Mouse (Mus musculus) small intestine, adult 2 months (tissue): ENCODE results near the gene Wfdc2. TPM values are rescaled to one million over a fixed set of nuclear protein-coding genes. Genes with fewer than 3 reads are reported as not detected.

Experiments used
- H3K27ac ChIP-seq: fragments of 200-500 bp; 2 replicates; pipeline ENCODE4 v1.5.1; 2012; ENCODE audit warnings: low read depth, low read length, control low read depth, inconsistent platforms; ENCODE audit not compliant: insufficient read depth
- H3K27me3 ChIP-seq: fragments of 200-500 bp; 2 replicates; pipeline ENCODE4 v1.6.1; 2012; ENCODE audit warnings: mild to moderate bottlenecking, moderate library complexity, low read length, inconsistent platforms; ENCODE audit not compliant: control insufficient read depth, insufficient read depth
- H3K36me3 ChIP-seq: fragments of 200-500 bp; 2 replicates; pipeline ENCODE4 v1.6.1; 2012; ENCODE audit warnings: mild to moderate bottlenecking, low read length, control low read depth, inconsistent platforms; ENCODE audit not compliant: control insufficient read depth, insufficient read depth
- H3K4me1 ChIP-seq: fragments of 200-500 bp; 2 replicates; pipeline ENCODE4 v1.6.1; 2012; ENCODE audit warnings: low read length, inconsistent platforms, mixed read lengths; ENCODE audit not compliant: control insufficient read depth, insufficient read depth, insufficient read length
- H3K4me3 ChIP-seq: fragments of 200-500 bp; 2 replicates; pipeline ENCODE4 v1.5.1; 2012; ENCODE audit warnings: low read depth, mild to moderate bottlenecking, control low read depth, inconsistent platforms, low read length, moderate library complexity
- CTCF ChIP-seq: fragments of 200-500 bp; IDR thresholded peaks from 2 replicates; pipeline ENCODE4 v1.5.1; 2012; ENCODE audit warnings: low read depth, mild to moderate bottlenecking, control low read depth, inconsistent platforms, low read length, moderate library complexity, mixed read lengths; ENCODE audit not compliant: insufficient replicate concordance, insufficient read length; ENCODE audit errors: extremely low read depth
- POLR2A ChIP-seq: fragments of 200-500 bp; IDR thresholded peaks from 2 replicates; pipeline ENCODE4 v1.6.1; 2012; ENCODE audit warnings: low read depth, mild to moderate bottlenecking, control low read depth, inconsistent platforms, low read length, moderate library complexity
- WGBS: fragments of 180-500 bp; shearing (Covaris S2); methylation state at CpG from one replicate; pipeline ENCODE4 v1.1.7; 2018; 5-methylcytosine and 5-hydroxymethylcytosine counted together
- polyA plus RNA-seq: library from polyadenylated mRNA; depleted of rRNA; stranded (reverse); fragments of >200 nt; gene quantifications from 2 replicates; pipeline ENCODE4 v1.2.3, GENCODE M21; 2012

Gene Wfdc2
- polyA plus RNA-seq, 1 experiment, result 3.2 TPM

- Histone ChIP-seq H3K27ac (no peak overlapping the region), H3K27me3 (no peaks in the 10 kb centered on the region; the same call in 1 of the 2 replicates), H3K36me3 (no peaks in the 10 kb centered on the region), H3K4me3 (no peak overlapping the region), H3K4me1 (peaks cover 17% of the 10 kb centered on the region; the same call in 1 of the 2 replicates)
- no peak for TF ChIP-seq CTCF
- TF ChIP-seq POLR2A, result no peak
- WGBS, result 73% methylated on average over 6 of the region's 6 CpGs
Measured at GRCm38 (mm10) chr2:164519171-164519526, 43.1 kb upstream of the Wfdc2 start.

GRCm38 (mm10) chr2:164520782-164521181, 41.4 kb upstream of the Wfdc2 start:
- H3K36me3 ChIP-seq, result peaks cover 4% of the 10 kb centered on the region
- 0 out of 2 replicates have a peak overlapping the region, but pooled peaks have one; percentile 11 for H3K27ac ChIP-seq
- H3K4me3 ChIP-seq, result no peak overlapping the region
- 7% methylated on average over 3 of the region's 3 CpGs for WGBS
- H3K4me1 ChIP-seq, result peaks cover 7% of the 10 kb centered on the region; the same call in 1 of the 2 replicates
- no peaks in the 10 kb centered on the region; the same call in 1 of the 2 replicates for H3K27me3 ChIP-seq
- no peak for TF ChIP-seq POLR2A
- peak; percentile 90 for TF ChIP-seq CTCF

- TF ChIP-seq CTCF, result no peak
- TF ChIP-seq POLR2A, result peak; percentile 20; the same call in 1 of the 2 replicates
- peak overlapping the region; percentile 40 for H3K4me3 ChIP-seq
- peak overlapping the region; percentile 99 for H3K27ac ChIP-seq
- no peaks in the 10 kb centered on the region; the same call in 1 of the 2 replicates for H3K27me3 ChIP-seq
- peaks cover 8% of the 10 kb centered on the region for H3K36me3 ChIP-seq
- H3K4me1 ChIP-seq, result peaks cover 7% of the 10 kb centered on the region; the same call in 1 of the 2 replicates
- WGBS, result 7% methylated on average over 11 of the region's 11 CpGs
Measured at GRCm38 (mm10) chr2:164521841-164522240, 40.4 kb upstream of the Wfdc2 start.

GRCm38 (mm10) chr2:164522280-164522679, 39.9 kb upstream of the Wfdc2 start:
- H3K4me3 ChIP-seq, result peak overlapping the region; percentile 40
- peaks cover 13% of the 10 kb centered on the region for H3K36me3 ChIP-seq
- H3K27me3 ChIP-seq, result no peaks in the 10 kb centered on the region; the same call in 1 of the 2 replicates
- peak overlapping the region; percentile 99 for H3K27ac ChIP-seq
- peaks cover 8% of the 10 kb centered on the region; the same call in 1 of the 2 replicates for H3K4me1 ChIP-seq
- 23% methylated on average over 8 of the region's 8 CpGs for WGBS
- no peak for TF ChIP-seq POLR2A
- no peak for TF ChIP-seq CTCF

GRCm38 (mm10) chr2:164523301-164523773, 38.9 kb upstream of the Wfdc2 start:
- TF ChIP-seq POLR2A (peak; percentile 52; the same call in 1 of the 2 replicates), CTCF (no peak)
- Histone ChIP-seq H3K36me3 (peaks cover 20% of the 10 kb centered on the region), H3K4me3 (peak overlapping the region; percentile 70), H3K27me3 (no peaks in the 10 kb centered on the region), H3K27ac (peak overlapping the region; percentile 99), H3K4me1 (peaks cover 11% of the 10 kb centered on the region; the same call in 1 of the 2 replicates)
- 33% methylated on average over 10 of the region's 10 CpGs for WGBS

- no peak for TF ChIP-seq CTCF
- TF ChIP-seq POLR2A, result no peak
- peaks cover 20% of the 10 kb centered on the region for H3K36me3 ChIP-seq
- peaks cover 3% of the 10 kb centered on the region; the same call in 1 of the 2 replicates for H3K4me1 ChIP-seq
- H3K27me3 ChIP-seq, result no peaks in the 10 kb centered on the region
- H3K27ac ChIP-seq, result no peak overlapping the region
- 48% methylated on average over 5 of the region's 5 CpGs for WGBS
- no peak overlapping the region for H3K4me3 ChIP-seq
Measured at GRCm38 (mm10) chr2:164528557-164528956, 33.7 kb upstream of the Wfdc2 start.

GRCm38 (mm10) chr2:164531169-164531568, 31.0 kb upstream of the Wfdc2 start:
- Histone ChIP-seq H3K36me3 (peaks cover 14% of the 10 kb centered on the region), H3K27me3 (no peaks in the 10 kb centered on the region), H3K4me3 (no peak overlapping the region), H3K4me1 (peaks cover 3% of the 10 kb centered on the region; the same call in 1 of the 2 replicates), H3K27ac (no peak overlapping the region)
- peak; percentile 65; the same call in 1 of the 2 replicates for TF ChIP-seq CTCF
- TF ChIP-seq POLR2A, result no peak
- WGBS, result 2% methylated on average over 3 of the region's 3 CpGs

GRCm38 (mm10) chr2:164534315-164534714, 27.9 kb upstream of the Wfdc2 start:
- H3K27me3 ChIP-seq, result no peaks in the 10 kb centered on the region
- H3K4me1 ChIP-seq, result no peaks in the 10 kb centered on the region
- no peaks in the 10 kb centered on the region for H3K36me3 ChIP-seq
- TF ChIP-seq POLR2A, result no peak
- no peak for TF ChIP-seq CTCF
- 62% methylated on average over 10 of the region's 10 CpGs for WGBS
- H3K27ac ChIP-seq, result no peak overlapping the region
- H3K4me3 ChIP-seq, result no peak overlapping the region
